Mouse (Mus musculus): Measurements from ENCODE around the gene Bak1. TPM values are rescaled to one million over a fixed set of nuclear protein-coding genes. Genes with fewer than 3 reads are reported as not detected.
A peak's percentile ranks its signal among the peaks of the same experiment; 100 is the strongest.

Gene Bak1
- total and polyA plus RNA-seq, 3 experiments, result 75.4 to 150 TPM; not detected in 1

DNA sequence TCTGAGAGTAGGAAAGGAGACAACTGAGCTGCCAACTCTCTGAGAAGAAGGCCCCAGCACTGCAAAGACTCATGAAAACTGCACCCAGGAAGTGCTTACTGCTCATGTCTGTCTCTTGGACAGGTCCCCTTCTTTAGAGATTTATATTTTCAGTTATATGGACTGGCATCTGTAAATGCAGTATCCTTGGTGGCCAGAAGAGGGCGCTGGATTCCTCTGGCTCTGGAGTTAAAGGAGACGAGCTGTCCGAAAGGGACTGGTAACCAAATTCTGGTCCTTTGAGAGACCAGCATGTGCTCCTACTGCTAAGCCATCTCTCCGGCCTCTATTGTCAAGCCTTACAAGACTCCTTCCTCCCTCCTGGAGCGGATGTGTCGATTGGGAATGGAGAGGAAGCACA, 26.9 kb downstream of the Bak1 start:
- peaks cover 0 to 4% of the 10 kb centered on the region in 2 experiments; a peak in 2 of 4 replicates for H3K4me1 ChIP-seq (ENCODE audit: control insufficient read depth in 1 of 2, insufficient read depth in 2 of 2, low read length in 2 of 2)
- H3K27ac ChIP-seq (ENCODE audit: control insufficient read depth, low read depth, low read length), result no peak overlapping the region
- peaks cover 0 to 7% of the 10 kb centered on the region in 2 experiments; a peak in 2 of 4 replicates for H3K36me3 ChIP-seq (ENCODE audit: control insufficient read depth in 1 of 2, insufficient read depth in 2 of 2, low read length in 2 of 2)
- H3K27me3 ChIP-seq (ENCODE audit: control insufficient read depth in 1 of 2, insufficient read depth in 2 of 2, low read length in 2 of 2), result no peaks in the 10 kb centered on the region
- H3K79me2 ChIP-seq (ENCODE audit: control insufficient read depth, insufficient read depth, low read length, poor library complexity), result no peaks in the 10 kb centered on the region
- H3K9ac ChIP-seq (ENCODE audit: control insufficient read depth, low read depth, low read length, poor library complexity, severe bottlenecking), result no peak overlapping the region
- H3K9me3 ChIP-seq (replicated peaks; ENCODE audit: insufficient read depth, low read length), result no peaks in the 10 kb centered on the region
- DNase-seq (ENCODE audit: low read depth, low spot score), result peak; percentile 71
- no peak overlapping the region for H3K4me3 ChIP-seq (ENCODE audit: control insufficient read depth in 1 of 2, insufficient read depth in 1 of 2, low read depth in 2 of 2, low read length in 2 of 2)
- TF ChIP-seq GABPA (IDR thresholded peaks at IDR 0.05; ENCODE audit: low read depth, low read length) (no peak), RAD21 (IDR thresholded peaks at IDR 0.05; ENCODE audit: low read depth, low read length) (peak; percentile 54), BHLHE40 (IDR thresholded peaks at IDR 0.05; ENCODE audit: borderline replicate concordance, low read depth, low read length) (0 out of 2 replicates have a peak, but pooled peaks have one; percentile 26), SMC3 (IDR thresholded peaks at IDR 0.05; ENCODE audit: low read depth, low read length) (peak; percentile 53), UBTF (IDR thresholded peaks at IDR 0.05; ENCODE audit: borderline replicate concordance, insufficient read depth, low read depth, low read length) (no peak), JUND (IDR thresholded peaks at IDR 0.05; ENCODE audit: low read depth, low read length) (no peak), MAZ (IDR thresholded peaks at IDR 0.05; ENCODE audit: low read depth, low read length) (0 out of 2 replicates have a peak, but pooled peaks have one; percentile 32), POLR2AphosphoS5 (IDR thresholded peaks at IDR 0.05; ENCODE audit: borderline replicate concordance, low read depth, low read length) (no peak), ZC3H11A (IDR thresholded peaks at IDR 0.05; ENCODE audit: low read depth, low read length) (peak; percentile 38; the same call in 1 of the 2 replicates), CTCF (IDR thresholded peaks at IDR 0.05 in 2 of 3, conservative IDR thresholded peaks at IDR 0.05 in 1 of 3; ENCODE audit: control insufficient read depth in 1 of 3, insufficient read depth in 1 of 3, low read depth in 2 of 3, low read length in 3 of 3, poor library complexity in 1 of 3, severe bottlenecking in 1 of 3) (peak; percentile 66 to 86 (median 71)), ZNF384 (IDR thresholded peaks at IDR 0.05; ENCODE audit: low read depth, low read length) (no peak), ETS1 (IDR thresholded peaks at IDR 0.05; ENCODE audit: low read depth, low read length) (no peak), MXI1 (IDR thresholded peaks at IDR 0.05; ENCODE audit: low read depth, low read length) (no peak), MAX (IDR thresholded peaks at IDR 0.05; ENCODE audit: low read length) (no peak), TCF12 (IDR thresholded peaks at IDR 0.05; ENCODE audit: low read depth, low read length) (no peak), MEF2A (IDR thresholded peaks at IDR 0.05; ENCODE audit: extremely low read depth, insufficient replicate concordance, low read depth, low read length, poor library complexity, severe bottlenecking) (no peak)

DNA sequence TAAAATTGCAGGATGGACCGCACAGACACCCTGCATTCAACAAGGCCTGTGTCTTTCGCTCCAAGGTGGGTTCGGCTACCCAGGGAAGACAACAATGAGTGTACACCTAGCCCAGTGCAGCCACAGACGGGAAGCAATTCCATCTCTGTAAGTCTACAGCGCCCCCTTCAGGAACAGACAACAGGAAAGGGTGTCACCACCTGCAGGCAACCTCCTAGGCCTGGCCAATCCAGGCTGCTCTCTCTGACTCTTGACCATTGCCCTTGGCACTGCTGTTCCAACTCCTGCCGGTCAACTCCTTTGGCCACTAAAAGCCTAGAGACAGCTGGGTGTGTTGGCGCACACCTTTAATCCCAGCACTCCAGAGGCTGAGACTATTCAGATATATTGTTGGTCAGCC, 27.7 kb downstream of the Bak1 start:
- no peak overlapping the region for H3K4me3 ChIP-seq (ENCODE audit: control insufficient read depth in 1 of 2, insufficient read depth in 1 of 2, low read depth in 2 of 2, low read length in 2 of 2)
- TF ChIP-seq CTCF (IDR thresholded peaks at IDR 0.05 in 2 of 3, conservative IDR thresholded peaks at IDR 0.05 in 1 of 3; ENCODE audit: control insufficient read depth in 1 of 3, insufficient read depth in 1 of 3, low read depth in 2 of 3, low read length in 3 of 3, poor library complexity in 1 of 3, severe bottlenecking in 1 of 3) (peak; percentile 43 to 68 (median 53)), ZC3H11A (IDR thresholded peaks at IDR 0.05; ENCODE audit: low read depth, low read length) (peak; percentile 38), NRF1 (IDR thresholded peaks at IDR 0.05; ENCODE audit: insufficient read depth, low read depth, low read length, poor library complexity, severe bottlenecking) (no peak), SMC3 (IDR thresholded peaks at IDR 0.05; ENCODE audit: low read depth, low read length) (peak; percentile 45), ETS1 (IDR thresholded peaks at IDR 0.05; ENCODE audit: low read depth, low read length) (no peak), RAD21 (IDR thresholded peaks at IDR 0.05; ENCODE audit: low read depth, low read length) (peak; percentile 66), MAFK (IDR thresholded peaks at IDR 0.05; ENCODE audit: borderline replicate concordance, low read depth, low read length) (no peak)
- H3K9ac ChIP-seq (ENCODE audit: control insufficient read depth, low read depth, low read length, poor library complexity, severe bottlenecking), result no peak overlapping the region
- no peaks in the 10 kb centered on the region for H3K27me3 ChIP-seq (ENCODE audit: control insufficient read depth in 1 of 2, insufficient read depth in 2 of 2, low read length in 2 of 2)
- no peak overlapping the region for H3K27ac ChIP-seq (ENCODE audit: control insufficient read depth, low read depth, low read length)
- H3K9me3 ChIP-seq (replicated peaks; ENCODE audit: insufficient read depth, low read length), result no peaks in the 10 kb centered on the region
- peaks cover 0 to 7% of the 10 kb centered on the region in 2 experiments; a peak in 2 of 4 replicates for H3K36me3 ChIP-seq (ENCODE audit: control insufficient read depth in 1 of 2, insufficient read depth in 2 of 2, low read length in 2 of 2)
- peak; percentile 50 for DNase-seq (ENCODE audit: low read depth, low spot score)
- H3K79me2 ChIP-seq (ENCODE audit: control insufficient read depth, insufficient read depth, low read length, poor library complexity), result no peaks in the 10 kb centered on the region
- peaks cover 0 to 4% of the 10 kb centered on the region in 2 experiments; a peak in 2 of 4 replicates for H3K4me1 ChIP-seq (ENCODE audit: control insufficient read depth in 1 of 2, insufficient read depth in 2 of 2, low read length in 2 of 2)

All from MEL (cell line).